Mouse (Mus musculus): Measurements from ENCODE around the gene Bdkrb2.

Bdkrb2 gene

DNA sequence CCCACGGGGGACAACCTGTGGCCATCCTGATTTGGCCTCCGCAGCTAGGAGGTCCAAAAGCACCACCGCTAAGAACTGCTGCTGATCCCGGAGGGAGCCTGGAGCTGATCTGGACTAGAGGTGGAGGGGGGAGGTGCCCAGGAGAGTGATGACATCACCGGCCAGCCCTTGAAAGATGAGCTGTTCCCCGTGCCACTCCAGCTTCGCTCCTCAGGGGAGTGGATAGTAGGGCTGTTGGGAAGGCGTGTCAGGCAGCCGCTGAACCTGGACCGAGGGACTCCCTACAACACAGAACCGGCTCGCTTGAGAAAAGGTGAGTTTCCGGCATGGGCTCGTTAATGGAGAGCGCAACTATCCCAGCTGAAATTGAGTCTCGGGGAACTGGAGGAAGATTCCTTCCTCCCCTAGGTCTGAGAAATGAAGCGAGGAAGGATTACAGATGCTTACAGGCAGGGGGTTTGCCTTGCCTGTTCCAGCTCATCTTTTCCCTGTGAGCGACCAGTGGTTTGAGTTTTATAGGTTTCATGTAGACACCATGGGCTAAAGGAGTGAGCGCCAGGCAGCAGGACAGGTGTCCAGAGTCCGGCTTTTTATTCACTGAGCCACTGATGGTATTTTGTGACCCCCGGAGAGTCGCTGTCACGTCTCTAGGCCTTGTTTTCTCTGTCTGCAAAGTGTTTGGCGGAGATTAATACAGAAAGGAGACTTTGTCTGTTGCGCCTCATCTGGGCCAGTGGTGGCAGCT lies at the start of gene Bdkrb2:
Bdkrb2 (plus strand) TSS at position 291 of the 745 bp plus-strand sequence.
- DNase-seq (ENCODE audit: low spot score in 2 of 2) = no peak

DNA sequence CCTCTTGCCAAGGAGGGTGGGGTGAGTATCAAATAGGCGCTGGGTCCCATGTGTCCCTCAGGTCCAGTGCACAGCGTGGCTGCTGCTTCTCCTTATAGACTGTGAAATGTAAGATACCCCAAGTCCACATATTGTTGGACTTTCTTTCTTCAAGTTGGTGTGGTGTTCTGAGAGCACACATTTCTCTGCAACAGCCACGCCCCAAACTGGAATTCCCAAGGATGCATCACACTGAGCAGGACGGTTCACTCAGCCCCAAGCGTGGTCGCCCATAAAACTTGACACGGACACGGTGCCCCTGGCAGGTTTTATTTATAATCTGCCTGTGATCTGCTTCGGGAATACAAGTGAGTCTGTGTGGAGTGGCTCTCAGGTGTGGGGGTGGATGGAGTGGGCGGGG lies 48.9 kb upstream of the Bdkrb2 start:
- no peak for DNase-seq (ENCODE audit: low spot score in 2 of 2)

DNA sequence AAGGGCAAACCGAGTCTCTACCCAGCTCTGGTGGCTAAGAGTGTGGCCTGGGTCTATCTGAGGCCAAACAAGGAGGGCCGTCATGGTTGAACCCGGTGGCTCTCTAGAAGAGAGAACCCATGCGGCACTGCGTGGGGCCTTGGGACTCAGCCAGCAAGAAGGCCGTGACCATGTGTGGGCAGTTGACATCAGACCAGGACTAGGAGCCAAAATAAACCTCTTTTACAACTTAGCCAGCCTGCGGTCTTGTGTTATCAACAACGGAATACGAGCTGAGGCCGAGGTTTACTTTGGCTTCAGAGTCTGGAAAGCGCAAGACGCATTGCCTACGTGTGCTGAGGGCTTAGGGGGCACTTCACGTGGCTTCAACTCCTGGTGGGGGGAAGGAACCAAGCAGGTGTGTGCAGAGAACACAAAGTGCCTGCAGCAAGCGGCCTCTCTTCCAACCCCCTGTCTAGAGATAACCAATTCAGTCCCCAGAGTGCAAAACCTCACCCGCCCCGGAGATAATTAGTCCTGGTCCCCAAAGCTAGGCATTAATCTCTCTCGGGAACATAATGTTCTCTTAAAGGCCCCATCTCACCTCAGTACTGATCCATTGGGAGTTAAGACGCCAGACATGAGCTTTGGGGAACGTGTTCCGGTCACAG lies 45.9 kb upstream of the Bdkrb2 start:
- DNase-seq (ENCODE audit: low spot score in 2 of 2) = no peak

DNA sequence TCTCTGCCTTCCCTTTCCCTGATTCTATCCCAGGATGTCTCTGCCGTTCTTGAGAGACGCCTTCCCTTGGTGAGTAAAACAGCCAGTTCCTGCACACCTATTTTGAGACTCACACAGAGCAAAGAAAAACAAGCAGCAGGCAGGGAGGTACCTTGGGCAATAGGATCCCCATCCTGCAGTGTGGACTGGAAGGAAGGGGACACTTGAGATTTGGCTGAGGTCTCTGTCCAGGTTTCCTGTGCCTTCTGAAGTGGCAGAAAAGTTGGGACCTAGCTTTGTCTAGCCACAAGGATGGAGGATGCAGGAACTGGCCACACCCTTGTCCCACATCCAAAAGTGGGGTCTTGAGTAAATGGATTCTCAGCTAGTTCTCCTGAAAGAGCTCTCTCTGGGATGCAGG lies 43.2 kb upstream of the Bdkrb2 start:
- no peak for DNase-seq (ENCODE audit: low spot score in 2 of 2)

DNA sequence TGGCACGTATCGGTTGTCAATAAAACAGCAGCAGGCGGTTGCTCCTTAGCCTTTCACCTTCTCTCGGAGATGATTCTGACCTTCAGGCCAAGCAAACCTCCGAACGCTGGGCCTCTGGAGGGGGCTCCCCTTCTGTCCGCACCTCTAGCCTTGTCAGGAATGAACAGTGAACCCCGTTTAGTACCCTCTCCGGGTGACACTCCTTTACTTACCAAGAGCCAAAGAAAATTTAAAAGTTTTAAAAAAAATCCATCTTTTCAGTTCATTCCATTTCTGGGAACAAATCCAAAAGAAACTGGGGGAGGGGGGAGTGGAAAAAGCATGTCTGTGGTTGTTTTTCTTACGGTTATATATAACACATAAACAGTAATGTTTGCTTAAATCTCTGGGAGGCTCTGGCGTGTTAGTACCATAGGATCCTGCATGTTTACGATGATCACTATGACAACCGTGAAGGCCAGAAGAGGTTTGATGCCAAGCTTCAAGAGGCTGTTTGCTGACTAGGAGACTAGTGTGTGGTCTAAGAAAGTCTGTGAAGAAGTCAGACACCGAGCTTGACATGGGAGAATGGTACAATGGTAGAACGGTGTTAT lies 41.8 kb upstream of the Bdkrb2 start:
- no peak for DNase-seq (ENCODE audit: low spot score in 2 of 2)

DNA sequence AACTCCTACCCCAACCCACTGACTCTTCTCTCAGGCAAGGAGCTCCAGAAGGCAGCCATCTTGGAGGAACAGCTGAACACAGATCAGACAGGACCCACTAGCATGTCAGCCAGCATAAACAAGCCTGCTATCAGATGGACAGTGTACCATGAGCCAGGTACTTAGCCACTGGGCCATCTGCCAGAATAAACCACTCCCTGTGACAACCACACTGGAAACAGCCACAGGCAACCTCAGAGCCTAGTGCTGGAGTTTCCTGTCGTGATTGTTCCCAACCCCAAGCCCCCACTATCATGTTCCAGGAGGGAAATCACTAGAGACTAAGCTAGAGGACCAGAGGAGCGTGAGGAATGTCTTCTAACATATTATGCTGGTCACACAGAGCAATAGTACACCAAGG lies 39.3 kb upstream of the Bdkrb2 start:
- no peak for DNase-seq (ENCODE audit: low spot score in 2 of 2)

DNA sequence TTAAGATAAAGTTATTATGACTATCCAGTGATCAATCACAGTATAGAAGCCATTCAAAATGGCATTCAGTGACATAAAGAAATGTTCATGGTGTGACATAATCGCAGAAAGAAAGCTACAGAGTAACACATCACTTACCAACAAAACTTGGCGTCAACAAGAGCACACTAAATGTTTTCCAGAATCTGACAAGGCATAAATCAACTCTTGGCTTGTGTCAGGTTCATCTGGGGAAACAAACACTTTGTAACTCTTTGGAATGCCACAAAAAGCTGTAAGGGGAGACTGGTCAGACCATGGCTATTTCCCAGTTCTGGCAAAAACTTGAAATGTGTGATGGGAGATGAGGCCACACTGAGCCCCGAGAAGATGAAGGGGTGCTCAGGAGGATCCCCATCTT lies 36.8 kb upstream of the Bdkrb2 start:
- DNase-seq (ENCODE audit: low spot score in 2 of 2) = no peak

DNA sequence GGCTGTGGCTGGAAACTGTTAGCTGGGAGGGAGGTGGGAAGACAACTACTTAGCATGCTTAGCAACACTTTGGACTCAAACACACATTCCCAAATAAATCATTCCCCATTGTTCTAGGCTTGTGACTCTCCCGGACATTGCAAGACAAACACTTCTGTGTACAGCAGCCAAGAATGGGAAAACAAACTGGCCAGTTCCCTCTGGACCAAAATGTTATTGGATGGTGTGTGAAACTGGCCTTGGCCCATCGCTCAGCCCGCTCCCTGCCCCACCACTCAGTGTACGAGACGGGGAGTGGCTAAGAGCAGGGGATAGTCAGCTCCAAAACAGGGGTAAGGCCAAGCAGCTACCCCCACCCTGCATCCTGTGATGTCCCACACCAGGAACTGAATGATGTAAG lies 36.2 kb upstream of the Bdkrb2 start:
- peak; percentile 19 to 48 for DNase-seq (ENCODE audit: low spot score in 2 of 2)

DNA sequence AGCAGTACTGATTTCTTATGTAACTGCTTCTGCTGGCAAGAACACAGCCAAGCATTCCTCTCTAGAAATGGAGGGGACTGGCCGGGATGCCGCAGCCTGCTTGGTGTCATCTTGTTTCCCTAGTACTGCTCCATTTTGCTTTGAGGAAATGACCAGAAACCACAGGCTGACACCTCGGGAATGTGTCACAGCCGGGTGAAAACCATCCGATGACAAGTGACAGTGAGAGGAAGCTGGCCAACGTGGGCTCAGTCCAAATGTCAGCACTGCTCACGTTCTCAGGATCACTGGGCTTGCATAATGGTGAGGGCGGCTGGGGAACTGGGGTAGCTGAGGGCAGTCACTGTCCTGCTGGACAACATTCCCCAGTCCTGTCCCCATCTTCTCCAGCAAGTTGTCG lies 33.5 kb upstream of the Bdkrb2 start:
- no peak for DNase-seq (ENCODE audit: low spot score in 2 of 2)

DNA sequence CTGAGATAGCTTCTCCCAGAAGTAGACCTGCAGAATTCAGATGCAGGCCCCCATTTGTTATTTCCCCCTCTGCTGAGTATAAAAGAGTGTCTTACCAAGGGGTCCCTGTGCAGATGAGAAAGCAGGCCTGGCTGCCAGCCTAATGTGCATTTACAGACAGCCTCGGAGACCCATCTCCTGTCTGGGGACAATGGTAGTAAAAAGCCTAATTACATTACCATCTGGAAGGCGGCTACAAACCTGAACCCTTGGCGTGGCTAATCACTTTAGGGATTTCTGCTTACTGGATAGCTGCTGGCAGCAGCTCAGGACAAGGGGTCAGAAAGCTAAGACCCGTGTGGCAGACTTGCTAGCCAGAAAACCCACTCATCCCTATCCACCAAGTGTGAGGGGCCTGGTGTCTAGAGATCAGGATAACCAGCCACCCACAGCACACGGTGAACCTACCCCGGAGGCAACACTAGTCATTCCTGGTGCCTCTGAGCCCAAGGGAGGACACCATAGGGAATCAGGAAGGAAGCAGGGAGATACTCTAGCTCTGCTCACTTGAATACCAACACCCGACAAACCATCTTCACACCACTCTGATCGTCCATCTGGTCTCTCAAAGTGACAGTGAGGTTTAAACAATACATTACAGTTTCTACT lies 31.2 kb upstream of the Bdkrb2 start:
- DNase-seq (ENCODE audit: low spot score in 2 of 2) = no peak

DNA sequence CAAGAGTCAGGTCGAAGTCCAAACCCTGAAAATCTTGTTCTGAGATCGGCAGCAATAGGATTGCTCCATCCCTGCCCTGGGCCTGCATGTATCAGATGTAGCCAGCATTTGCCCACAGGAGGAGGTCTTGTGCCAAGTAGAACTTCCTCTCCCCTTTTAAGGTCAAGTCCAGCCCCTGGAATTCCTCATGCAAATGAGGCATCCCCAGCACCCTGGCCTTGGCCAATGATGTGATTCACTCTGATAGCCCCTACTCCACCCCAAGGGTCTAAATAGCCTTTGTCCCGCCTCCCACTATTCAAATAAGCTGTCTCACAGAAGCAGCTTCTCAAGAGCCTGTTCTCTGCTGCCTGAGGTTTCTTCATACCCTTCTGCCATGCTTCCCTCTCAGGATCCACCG lies 28.2 kb upstream of the Bdkrb2 start:
- DNase-seq (ENCODE audit: low spot score in 2 of 2) = no peak

DNA sequence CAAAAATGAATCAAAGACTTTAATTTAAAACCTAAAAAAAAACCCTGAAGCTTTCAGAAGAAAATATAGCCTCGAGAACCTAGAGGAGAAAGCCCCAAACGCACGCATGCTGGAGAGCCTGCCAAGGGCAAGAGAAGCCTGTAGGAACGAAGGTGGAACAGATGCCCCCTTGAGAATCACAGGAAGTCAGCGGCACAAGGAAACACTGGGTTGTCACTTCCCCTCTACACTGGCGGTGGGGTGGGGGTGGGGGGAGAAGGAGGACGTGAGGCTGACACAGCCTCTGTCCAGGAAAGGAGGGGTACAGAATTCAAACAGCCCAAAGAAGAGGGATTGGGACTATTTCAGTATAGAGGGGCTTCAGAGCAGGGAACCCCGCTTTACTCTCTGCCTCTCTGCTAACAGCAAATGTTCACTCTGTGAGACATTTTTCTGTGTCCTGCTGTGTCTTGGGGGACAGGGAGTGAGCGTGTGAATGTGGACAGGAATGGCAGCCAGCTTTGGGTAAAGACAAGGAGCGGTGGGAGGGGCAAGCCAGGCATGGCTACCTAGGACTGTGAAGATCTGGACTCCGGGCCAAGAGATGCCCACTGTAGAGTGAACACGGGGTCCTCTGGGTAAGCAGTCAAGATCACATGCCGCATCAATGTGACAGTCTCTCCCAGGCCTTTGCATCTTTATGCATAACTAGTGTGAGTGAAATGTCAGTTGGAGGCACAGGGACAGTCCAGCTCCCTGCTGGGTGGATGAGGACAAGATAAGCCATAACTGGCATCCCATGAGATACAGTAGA lies 26.9 kb upstream of the Bdkrb2 start:
- DNase-seq (ENCODE audit: low spot score in 2 of 2) = no peak

DNA sequence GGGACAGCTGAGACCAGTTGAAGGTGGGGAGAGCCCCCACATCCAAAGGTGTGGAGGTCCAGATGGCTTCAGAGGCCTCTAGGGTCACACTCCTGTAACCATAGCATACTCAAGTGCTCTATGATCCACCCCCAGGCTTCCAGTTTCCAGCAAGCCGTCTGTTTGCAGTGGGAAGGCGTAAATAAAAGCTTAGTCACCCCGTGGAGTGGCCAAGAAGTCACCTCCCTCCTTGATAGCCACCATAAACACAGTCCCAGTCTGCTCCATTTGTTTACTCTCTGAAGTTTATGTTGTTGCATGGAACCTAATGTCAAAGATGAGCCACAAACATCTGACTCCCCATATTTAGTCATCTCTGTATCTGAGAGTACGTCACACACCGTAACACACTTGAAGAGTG lies 25.9 kb upstream of the Bdkrb2 start:
- DNase-seq (ENCODE audit: low spot score in 2 of 2) = no peak

DNA sequence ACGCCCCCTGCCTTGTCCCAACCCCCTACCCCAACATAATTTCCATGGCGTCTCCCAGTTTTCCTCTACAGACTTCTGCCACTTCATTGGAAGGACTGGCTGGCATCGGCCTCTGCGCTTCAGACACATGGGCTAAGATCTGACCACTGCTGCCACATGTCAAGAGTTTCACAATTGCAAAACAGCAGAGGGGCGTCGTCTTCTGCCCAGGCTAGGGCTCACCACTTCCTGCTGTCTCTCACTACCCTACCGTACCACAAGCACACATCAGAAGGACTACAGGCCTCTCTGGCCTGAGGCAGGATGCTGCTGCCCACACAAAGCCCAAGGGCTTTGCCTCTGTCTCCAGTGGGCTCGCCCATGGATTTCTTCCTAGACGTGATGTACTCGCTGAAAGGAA lies 23.4 kb upstream of the Bdkrb2 start:
- no peak for DNase-seq (ENCODE audit: low spot score in 2 of 2)

DNA sequence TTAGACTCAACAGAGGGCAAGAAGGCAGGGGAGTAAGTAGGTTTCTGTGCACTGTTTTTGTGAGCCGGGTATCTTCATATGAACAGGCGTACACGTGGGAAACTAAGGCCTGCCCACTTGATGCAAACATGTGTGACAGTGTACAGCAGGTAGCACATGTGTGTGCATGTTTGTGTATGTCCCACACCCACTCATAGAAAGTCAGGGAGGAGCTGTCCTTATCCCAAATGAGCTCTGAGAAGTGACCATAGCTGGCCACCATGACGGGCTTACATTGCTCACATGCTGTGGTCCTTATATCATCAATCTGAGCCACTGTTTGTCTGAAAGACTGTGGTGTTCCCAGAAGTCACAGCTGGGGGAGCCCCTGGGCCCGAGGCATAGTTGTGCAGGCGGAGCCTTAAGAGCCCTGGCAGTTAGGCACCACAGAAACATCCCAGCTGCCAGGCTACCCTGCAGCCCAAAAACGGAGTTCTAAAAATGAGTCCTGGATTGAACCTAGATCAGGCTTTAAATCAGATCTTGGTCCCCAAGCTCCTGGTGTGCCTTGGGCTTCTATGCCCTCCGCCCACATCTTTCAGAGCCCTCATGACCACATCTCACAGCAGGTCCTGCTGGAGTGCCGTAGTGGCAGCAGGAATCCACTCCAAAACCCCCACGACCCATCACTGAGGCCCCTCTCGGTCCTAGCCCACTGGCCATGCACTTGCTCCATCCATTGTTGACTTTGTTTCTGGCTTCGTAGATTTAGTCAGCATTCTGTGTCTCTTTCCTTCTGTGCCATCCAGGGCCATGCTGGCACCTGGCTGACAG lies 21.2 kb upstream of the Bdkrb2 start:
- DNase-seq (ENCODE audit: low spot score in 2 of 2) = no peak

DNA sequence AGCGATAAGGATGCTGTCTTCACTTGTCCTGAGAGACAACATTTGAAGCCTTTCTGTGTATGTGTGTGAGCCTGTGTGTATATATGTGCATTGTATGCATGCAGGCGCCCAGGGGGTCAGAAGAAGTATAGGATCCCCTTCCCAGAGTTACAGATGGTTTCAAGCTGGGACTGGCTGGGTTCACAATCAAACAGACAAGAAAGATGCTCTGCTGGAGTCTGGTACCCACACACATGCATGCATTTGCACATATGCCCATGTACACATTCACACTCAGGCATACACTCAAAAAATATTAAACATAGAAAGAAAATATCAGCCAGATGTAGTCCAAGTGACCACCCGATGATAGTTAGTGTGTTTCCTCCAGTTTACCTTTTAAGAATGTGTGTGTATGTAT lies 20.5 kb upstream of the Bdkrb2 start:
- no peak for DNase-seq (ENCODE audit: low spot score in 2 of 2)

DNA sequence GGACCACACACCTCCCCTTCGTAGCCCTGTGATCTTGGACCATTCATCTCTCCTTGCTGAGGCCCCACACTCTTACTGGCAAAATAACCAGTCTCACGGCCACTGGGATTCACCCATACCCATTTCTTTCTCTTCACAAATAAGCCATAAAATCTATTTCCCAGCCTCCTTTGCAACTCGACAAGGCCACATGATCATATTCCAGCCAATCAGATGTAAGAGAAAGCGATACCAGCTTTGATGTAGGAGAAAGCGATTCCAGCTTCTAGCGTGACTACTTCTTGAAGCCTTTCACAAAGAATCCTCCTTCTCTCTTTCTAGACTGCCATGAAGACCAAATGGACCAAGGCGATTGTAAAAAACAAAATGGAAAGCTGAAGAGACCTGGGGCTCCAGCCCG lies 19.9 kb upstream of the Bdkrb2 start:
- DNase-seq (ENCODE audit: low spot score in 2 of 2) = no peak

DNA sequence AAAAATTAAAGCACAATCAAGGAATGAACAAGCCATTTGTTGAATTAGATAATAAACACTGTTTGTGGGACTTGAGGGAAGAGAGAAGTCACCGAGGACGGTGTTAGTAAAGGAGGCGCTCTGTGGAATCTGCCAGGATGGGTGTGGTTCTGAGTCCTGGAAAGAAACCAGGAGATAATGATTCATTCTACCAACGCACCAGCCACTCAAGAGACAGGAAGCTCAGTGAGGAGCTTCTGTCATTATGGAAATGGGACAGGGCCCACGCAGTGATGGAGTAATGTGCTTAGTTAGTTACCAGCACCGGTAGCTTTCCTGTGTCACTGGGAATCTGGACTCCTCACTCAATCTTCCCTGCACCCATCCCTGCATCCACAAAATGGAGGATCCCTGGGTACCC lies 19.3 kb upstream of the Bdkrb2 start:
- peak; percentile 67 to 68 for DNase-seq (ENCODE audit: low spot score in 2 of 2)

DNA sequence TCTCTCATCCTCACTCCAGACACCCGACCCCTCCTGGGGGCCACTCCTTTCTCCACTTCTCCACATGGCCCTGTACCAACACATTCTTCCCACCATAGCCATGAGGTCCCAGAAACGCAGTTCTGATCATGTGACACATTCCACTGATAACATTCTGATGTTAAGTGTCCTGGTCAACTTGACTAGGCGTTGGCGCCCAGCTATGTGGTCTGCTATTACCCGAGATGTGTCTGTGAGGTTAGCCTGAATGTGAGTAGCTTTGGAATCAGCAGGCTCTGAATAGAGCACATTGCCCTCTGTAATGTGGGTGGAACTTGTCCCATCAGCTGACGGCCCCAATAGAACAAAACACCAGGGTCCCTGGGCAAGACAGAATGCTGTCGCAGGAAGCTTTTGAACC lies 18.2 kb upstream of the Bdkrb2 start:
- DNase-seq (ENCODE audit: low spot score in 2 of 2) = no peak

DNA sequence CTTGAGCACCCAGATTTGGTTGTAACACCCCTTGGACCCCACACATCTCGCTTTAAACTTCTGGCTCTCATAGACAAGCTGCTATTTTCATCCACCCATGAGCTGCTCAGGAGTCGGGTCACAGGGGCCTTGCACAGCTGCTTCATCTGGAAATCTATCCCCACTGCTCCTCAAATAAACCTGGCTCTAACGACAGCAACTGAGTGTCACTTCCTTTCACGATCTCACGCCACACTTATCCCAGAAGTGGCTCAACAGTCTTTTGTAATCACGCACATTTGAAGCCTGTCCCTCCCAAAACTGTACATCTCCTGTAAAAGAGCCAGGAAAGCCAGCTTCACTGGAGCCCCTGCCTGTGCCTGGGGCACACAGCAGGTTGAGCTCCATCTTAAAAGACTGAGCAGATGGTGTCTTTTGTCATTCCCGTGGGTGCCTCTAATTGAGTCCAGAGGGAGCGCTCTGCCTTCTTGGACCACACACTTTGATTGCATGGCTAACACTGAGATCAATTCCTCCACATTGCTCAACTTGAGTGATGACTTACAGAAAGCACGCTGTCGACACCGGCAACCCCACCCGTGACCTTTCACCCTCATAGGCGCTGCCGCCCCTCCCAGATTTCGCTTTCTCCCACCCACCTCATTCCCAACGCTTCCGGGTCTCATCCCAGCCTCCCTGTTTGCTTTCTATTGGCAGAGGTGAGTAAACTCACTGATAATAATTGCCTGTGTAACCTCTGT lies 17.2 kb upstream of the Bdkrb2 start:
- no peak for DNase-seq (ENCODE audit: low spot score in 2 of 2)

All from right cerebral cortex, postnatal 36 days (tissue).